Mouse (Mus musculus) liver, postnatal 0 days (tissue): ENCODE data around the gene Adgrf4. TPM values are rescaled to one million over a fixed set of nuclear protein-coding genes. Genes with fewer than 3 reads are reported as not detected.

Experiments
- ATAC-seq: fragments of 200-750 bp; cut with Nextera tagmentation; 2 replicates; pipeline ENCODE4 v1.8.0; 2017; ENCODE audit warnings: mild to moderate bottlenecking, moderate library complexity
- DNase-seq: peaks from one replicate; pipeline ENCODE4 v3.0.0-alpha.2; 2016
- H3K27ac ChIP-seq: fragments of 300-500 bp; sonication (generic); 2 replicates; pipeline ENCODE4 v1.5.1; 2014; ENCODE audit warnings: antibody characterized with exemption, moderate library complexity, mild to moderate bottlenecking, low read depth
- H3K27me3 ChIP-seq: fragments of 300-500 bp; sonication (generic); 2 replicates; pipeline ENCODE4 v1.6.1; 2014; ENCODE audit warnings: low read length, control low read depth, mixed read lengths; ENCODE audit not compliant: insufficient read depth
- H3K36me3 ChIP-seq: fragments of 300-500 bp; sonication (generic); replicated peaks from 2 replicates; pipeline ENCODE4 v1.6.1; 2014; ENCODE audit warnings: mild to moderate bottlenecking, control low read depth, low read length, moderate library complexity, mixed read lengths; ENCODE audit not compliant: insufficient read depth
- H3K4me1 ChIP-seq: fragments of 300-500 bp; sonication (generic); 2 replicates; pipeline ENCODE4 v1.6.1; 2014; ENCODE audit warnings: antibody characterized with exemption, mild to moderate bottlenecking, control low read depth; ENCODE audit not compliant: insufficient read depth
- H3K4me2 ChIP-seq: fragments of 300-500 bp; sonication (generic); 2 replicates; pipeline ENCODE4 v1.6.1; 2014; ENCODE audit warnings: low read depth, mild to moderate bottlenecking, low read length, moderate library complexity, mixed read lengths
- H3K4me3 ChIP-seq: fragments of 300-500 bp; sonication (generic); 2 replicates; pipeline ENCODE4 v1.5.1; 2014; ENCODE audit warnings: low read depth, low read length
- H3K9ac ChIP-seq: fragments of 300-500 bp; sonication (generic); replicated peaks from 2 replicates; pipeline ENCODE4 v1.6.1; 2014; ENCODE audit warnings: mild to moderate bottlenecking, moderate library complexity
- H3K9me3 ChIP-seq: fragments of 300-500 bp; sonication (generic); 2 replicates; pipeline ENCODE4 v1.6.1; 2016; ENCODE audit warnings: mild to moderate bottlenecking, control low read depth, low read length, mixed read lengths
- CTCF ChIP-seq: sonication (generic); IDR thresholded peaks from 2 replicates; pipeline ENCODE4 v1.5.1; 2016; ENCODE audit warnings: antibody characterized with exemption, low read depth
- EP300 ChIP-seq: IDR thresholded peaks from 2 replicates; pipeline ENCODE4 v1.6.1; 2016; ENCODE audit warnings: antibody characterized with exemption, low read depth, mild to moderate bottlenecking
- WGBS: fragments of 180-500 bp; shearing (Covaris S2); extraction: QIAGEN DNeasy Blood & Tissue Kit; methylation state at CpG from one replicate; pipeline ENCODE4 v1.1.7; 2014; ENCODE audit not compliant: insufficient replicate concordance; 5-methylcytosine and 5-hydroxymethylcytosine counted together
- polyA plus RNA-seq: library from polyadenylated mRNA; unstranded; fragments of >200 nt; fragmentation: Nextera tagmentation; extraction: Ambion mirVana; gene quantifications from 2 replicates; pipeline ENCODE4 v1.2.1, GENCODE M21; 2015

The Adgrf4 gene
- polyA plus RNA-seq, 1 experiment from 2014 or later, result not detected

GRCm38 (mm10) chr17:42702198-42702597 lies 10.1 kb upstream of the Adgrf4 start:
- H3K4me3 ChIP-seq, result no peak overlapping the region
- H3K4me2 ChIP-seq, result no peak overlapping the region
- no peaks in the 10 kb centered on the region for H3K4me1 ChIP-seq
- ATAC-seq (no peak), DNase-seq (no peak)
- H3K27ac ChIP-seq, result no peak overlapping the region
- TF ChIP-seq CTCF (no peak), EP300 (no peak)
- WGBS, result 83% methylated on average over 9 of the region's 9 CpGs
- no peaks in the 10 kb centered on the region for H3K36me3 ChIP-seq
- no peaks in the 10 kb centered on the region for H3K9me3 ChIP-seq
- H3K27me3 ChIP-seq, result no peaks in the 10 kb centered on the region
- no peak overlapping the region for H3K9ac ChIP-seq

- Histone ChIP-seq H3K36me3 (no peaks in the 10 kb centered on the region), H3K4me3 (no peak overlapping the region), H3K4me1 (no peaks in the 10 kb centered on the region), H3K9ac (no peak overlapping the region), H3K27ac (no peak overlapping the region), H3K9me3 (no peaks in the 10 kb centered on the region), H3K27me3 (no peaks in the 10 kb centered on the region), H3K4me2 (no peak overlapping the region)
- no peak for DNase-seq
- no peak for TF ChIP-seq CTCF
- TF ChIP-seq EP300, result no peak
- 74% methylated on average over 4 of the region's 4 CpGs for WGBS
- no peak for ATAC-seq
Measured at GRCm38 (mm10) chr17:42694730-42695129, 2.6 kb upstream of the Adgrf4 start.

- Histone ChIP-seq H3K36me3 (no peaks in the 10 kb centered on the region), H3K4me2 (no peak overlapping the region), H3K27me3 (no peaks in the 10 kb centered on the region), H3K4me1 (no peaks in the 10 kb centered on the region), H3K9ac (no peak overlapping the region), H3K27ac (no peak overlapping the region), H3K9me3 (no peaks in the 10 kb centered on the region), H3K4me3 (no peak overlapping the region)
- DNase-seq (no peak), ATAC-seq (no peak)
- TF ChIP-seq EP300 (no peak), CTCF (no peak)
- 78% methylated on average over 8 of the region's 8 CpGs for WGBS
Measured at GRCm38 (mm10) chr17:42690531-42690930, 1.6 kb downstream of the Adgrf4 start.

GRCm38 (mm10) chr17:42658634-42659422 lies 33.3 kb downstream of the Adgrf4 start:
- TF ChIP-seq CTCF (peak; percentile 92), EP300 (no peak)
- DNase-seq, result peak; percentile 55
- H3K4me1 ChIP-seq, result no peaks in the 10 kb centered on the region
- H3K27me3 ChIP-seq, result no peaks in the 10 kb centered on the region
- ATAC-seq, result no peak
- no peak overlapping the region for H3K27ac ChIP-seq
- no peaks in the 10 kb centered on the region for H3K36me3 ChIP-seq
- H3K4me3 ChIP-seq, result no peak overlapping the region
- no peak overlapping the region for H3K9ac ChIP-seq
- H3K4me2 ChIP-seq, result no peak overlapping the region
- no peaks in the 10 kb centered on the region for H3K9me3 ChIP-seq
- WGBS, result 22% methylated on average over 14 of the region's 14 CpGs

GRCm38 (mm10) chr17:42643416-42643815 lies 48.7 kb downstream of the Adgrf4 start:
- H3K36me3 ChIP-seq, result no peaks in the 10 kb centered on the region
- no peak overlapping the region for H3K27ac ChIP-seq
- 49% methylated on average over 3 of the region's 3 CpGs for WGBS
- H3K4me2 ChIP-seq, result no peak overlapping the region
- DNase-seq (no peak), ATAC-seq (peak; percentile 62)
- no peaks in the 10 kb centered on the region for H3K27me3 ChIP-seq
- H3K9me3 ChIP-seq, result no peaks in the 10 kb centered on the region
- H3K4me3 ChIP-seq, result no peak overlapping the region
- H3K4me1 ChIP-seq, result no peaks in the 10 kb centered on the region
- H3K9ac ChIP-seq, result no peak overlapping the region
- no peak for TF ChIP-seq CTCF
- no peak for TF ChIP-seq EP300

- 80% methylated on average over 2 of the region's 2 CpGs for WGBS
- Histone ChIP-seq H3K36me3 (no peaks in the 10 kb centered on the region), H3K4me3 (no peak overlapping the region), H3K27me3 (no peaks in the 10 kb centered on the region), H3K4me1 (no peaks in the 10 kb centered on the region), H3K9ac (no peak overlapping the region), H3K9me3 (no peaks in the 10 kb centered on the region), H3K4me2 (no peak overlapping the region), H3K27ac (no peak overlapping the region)
- TF ChIP-seq CTCF, result no peak
- TF ChIP-seq EP300, result no peak
- ATAC-seq (no peak), DNase-seq (no peak)
Measured at GRCm38 (mm10) chr17:42630206-42630605, 61.9 kb downstream of the Adgrf4 start.
